Mouse (Mus musculus) embryonic fibroblast, embryonic 13.5 days (primary cell): ENCODE data around the gene Oxtr. TPM values are rescaled to one million over a fixed set of nuclear protein-coding genes. Genes with fewer than 3 reads are reported as not detected.
A peak's percentile ranks its signal among the peaks of the same experiment; 100 is the strongest.

ENCODE experiments used
- H3K27ac ChIP-seq: 2 replicates; pipeline ENCODE4 v1.5.1; 2012; ENCODE audit warnings: low read length, control low read depth, inconsistent platforms; ENCODE audit not compliant: insufficient read depth
- H3K4me1 ChIP-seq: 2 replicates; pipeline ENCODE4 v1.6.1; 2011; ENCODE audit warnings: low read length; ENCODE audit not compliant: control insufficient read depth, insufficient read depth
- H3K4me3 ChIP-seq: 2 replicates; pipeline ENCODE4 v1.5.1; 2011; ENCODE audit warnings: mild to moderate bottlenecking, control low read depth, low read length; ENCODE audit not compliant: insufficient read depth
- CTCF ChIP-seq: IDR thresholded peaks from 2 replicates; pipeline ENCODE4 v1.5.1; 2011; ENCODE audit warnings: mild to moderate bottlenecking, control low read depth, low read length, moderate library complexity, borderline replicate concordance; ENCODE audit not compliant: insufficient read depth
- POLR2A ChIP-seq: IDR thresholded peaks from 2 replicates; pipeline ENCODE4 v1.6.1; 2011; ENCODE audit warnings: low read depth, mild to moderate bottlenecking, control low read depth, low read length, moderate library complexity
- polyA plus RNA-seq: library from polyadenylated mRNA; stranded (reverse); fragments of >200 nt; gene quantifications from 2 replicates; pipeline ENCODE4 v1.2.4, GENCODE M21; 2011; ENCODE audit warnings: low read depth; ENCODE audit not compliant: missing spikeins, insufficient read length

Oxtr gene
- polyA plus RNA-seq, 1 experiment, result not detected

- TF ChIP-seq CTCF, result no peak
- no peak for TF ChIP-seq POLR2A
- Histone ChIP-seq H3K4me1 (no peaks in the 10 kb centered on the region), H3K4me3 (no peak overlapping the region), H3K27ac (no peak overlapping the region)
Measured at GRCm38 (mm10) chr6:112501156-112501555, 11.4 kb upstream of the Oxtr start.

- Histone ChIP-seq H3K27ac (no peak overlapping the region), H3K4me1 (no peaks in the 10 kb centered on the region), H3K4me3 (no peak overlapping the region)
- no peak for TF ChIP-seq POLR2A
Measured at GRCm38 (mm10) chr6:112499456-112499855, 9.7 kb upstream of the Oxtr start.

GRCm38 (mm10) chr6:112498716-112499115, 9.0 kb upstream of the Oxtr start:
- H3K27ac ChIP-seq, result no peak overlapping the region
- H3K4me1 ChIP-seq, result no peaks in the 10 kb centered on the region
- TF ChIP-seq POLR2A (no peak), CTCF (no peak)
- H3K4me3 ChIP-seq, result no peak overlapping the region

- Histone ChIP-seq H3K4me1 (no peaks in the 10 kb centered on the region), H3K27ac (no peak overlapping the region), H3K4me3 (no peak overlapping the region)
- no peak for TF ChIP-seq POLR2A
- TF ChIP-seq CTCF, result no peak
Measured at GRCm38 (mm10) chr6:112497456-112497855, 7.7 kb upstream of the Oxtr start.

- no peak for TF ChIP-seq CTCF
- TF ChIP-seq POLR2A, result no peak
- no peak overlapping the region for H3K4me3 ChIP-seq
- H3K4me1 ChIP-seq, result no peaks in the 10 kb centered on the region
- H3K27ac ChIP-seq, result no peak overlapping the region
Measured at GRCm38 (mm10) chr6:112496291-112497060, 6.7 kb upstream of the Oxtr start.

GRCm38 (mm10) chr6:112495219-112495618, 5.5 kb upstream of the Oxtr start:
- no peak overlapping the region for H3K4me3 ChIP-seq
- no peak for TF ChIP-seq CTCF
- no peak for TF ChIP-seq POLR2A
- no peak overlapping the region for H3K27ac ChIP-seq
- 0 out of 2 replicates have a peak, but pooled peaks cover 2% of the 10 kb centered on the region for H3K4me1 ChIP-seq

GRCm38 (mm10) chr6:112494620-112495081, 4.9 kb upstream of the Oxtr start:
- no peak for TF ChIP-seq POLR2A
- TF ChIP-seq CTCF, result peak; percentile 22; the same call in 1 of the 2 replicates
- no peak overlapping the region for H3K27ac ChIP-seq
- 0 out of 2 replicates have a peak, but pooled peaks cover 5% of the 10 kb centered on the region for H3K4me1 ChIP-seq
- H3K4me3 ChIP-seq, result no peak overlapping the region

GRCm38 (mm10) chr6:112493371-112493770, 3.6 kb upstream of the Oxtr start:
- H3K4me1 ChIP-seq, result 0 out of 2 replicates have a peak, but pooled peaks cover 9% of the 10 kb centered on the region
- H3K27ac ChIP-seq, result no peak overlapping the region
- no peak for TF ChIP-seq CTCF
- TF ChIP-seq POLR2A, result no peak
- no peak overlapping the region for H3K4me3 ChIP-seq

GRCm38 (mm10) chr6:112492656-112493055, 2.9 kb upstream of the Oxtr start:
- no peak for TF ChIP-seq POLR2A
- TF ChIP-seq CTCF, result no peak
- 0 out of 2 replicates have a peak, but pooled peaks cover 9% of the 10 kb centered on the region for H3K4me1 ChIP-seq
- H3K4me3 ChIP-seq, result no peak overlapping the region
- H3K27ac ChIP-seq, result no peak overlapping the region

- Histone ChIP-seq H3K4me1 (0 out of 2 replicates have a peak, but pooled peaks cover 9% of the 10 kb centered on the region), H3K27ac (no peak overlapping the region), H3K4me3 (no peak overlapping the region)
- TF ChIP-seq CTCF (no peak), POLR2A (no peak)
Measured at GRCm38 (mm10) chr6:112491521-112491920, 1.8 kb upstream of the Oxtr start.

GRCm38 (mm10) chr6:112490625-112491242, 991 bp upstream of the Oxtr start:
- no peak for TF ChIP-seq POLR2A
- TF ChIP-seq CTCF, result peak; percentile 79
- peak overlapping the region; percentile 11; the same call in 1 of the 2 replicates for H3K4me3 ChIP-seq
- H3K27ac ChIP-seq, result no peak overlapping the region
- H3K4me1 ChIP-seq, result 0 out of 2 replicates have a peak, but pooled peaks cover 9% of the 10 kb centered on the region
